Mouse (Mus musculus) intestine, postnatal 0 days (tissue): ENCODE measurements around the gene 5730522E02Rik. TPM values are rescaled to one million over a fixed set of nuclear protein-coding genes. Genes with fewer than 3 reads are reported as not detected.

Experiments
- ATAC-seq: fragments of 200-750 bp; cut with Nextera tagmentation; 2 replicates; pipeline ENCODE4 v1.8.0; 2017; ENCODE audit warnings: mild to moderate bottlenecking, moderate TSS enrichment, moderate library complexity
- H3K27ac ChIP-seq: fragments of 300-500 bp; sonication (generic); 2 replicates; pipeline ENCODE4 v1.5.1; 2014; ENCODE audit warnings: mild to moderate bottlenecking, low read depth, low read length, moderate library complexity
- H3K27me3 ChIP-seq: fragments of 300-500 bp; sonication (generic); replicated peaks from 2 replicates; pipeline ENCODE4 v1.6.1; 2014; ENCODE audit warnings: low read length, mixed read lengths; ENCODE audit not compliant: control insufficient read depth, insufficient read depth
- H3K36me3 ChIP-seq: fragments of 300-500 bp; sonication (generic); 2 replicates; pipeline ENCODE4 v1.6.1; 2014; ENCODE audit warnings: mild to moderate bottlenecking, moderate library complexity; ENCODE audit not compliant: control insufficient read depth, insufficient read depth
- H3K4me1 ChIP-seq: fragments of 300-500 bp; sonication (generic); replicated peaks from 2 replicates; pipeline ENCODE4 v1.6.1; 2014; ENCODE audit warnings: antibody characterized with exemption, low read length, mixed read lengths; ENCODE audit not compliant: control insufficient read depth, insufficient read depth
- H3K4me2 ChIP-seq: fragments of 300-500 bp; sonication (generic); replicated peaks from 2 replicates; pipeline ENCODE4 v1.6.1; 2014; ENCODE audit warnings: low read depth, mild to moderate bottlenecking, moderate library complexity
- H3K4me3 ChIP-seq: fragments of 300-500 bp; sonication (generic); 2 replicates; pipeline ENCODE4 v1.5.1; 2014; ENCODE audit warnings: low read depth, low read length
- H3K9ac ChIP-seq: fragments of 300-500 bp; sonication (generic); 2 replicates; pipeline ENCODE4 v1.6.1; 2014; ENCODE audit warnings: mild to moderate bottlenecking, low read depth, low read length
- H3K9me3 ChIP-seq: fragments of 300-500 bp; sonication (generic); 2 replicates; pipeline ENCODE4 v1.6.1; 2016; ENCODE audit warnings: mixed run types; ENCODE audit not compliant: control insufficient read depth
- CTCF ChIP-seq: sonication (generic); IDR thresholded peaks from 2 replicates; pipeline ENCODE4 v1.5.1; 2016; ENCODE audit warnings: low read depth, mild to moderate bottlenecking, control low read depth, antibody characterized with exemption, moderate library complexity
- WGBS: fragments of 180-500 bp; shearing (Covaris S2); extraction: QIAGEN DNeasy Blood & Tissue Kit; methylation state at CpG from one replicate; pipeline ENCODE4 v1.1.7; 2014; 5-methylcytosine and 5-hydroxymethylcytosine counted together
- polyA plus RNA-seq: library from polyadenylated mRNA; unstranded; fragments of >200 nt; fragmentation: Nextera tagmentation; extraction: Ambion mirVana; gene quantifications from 2 replicates; pipeline ENCODE4 v1.2.1, GENCODE M21; 2015

5730522E02Rik gene
- polyA plus RNA-seq, 1 experiment from 2014 or later, result 0.77 TPM

- H3K9me3 ChIP-seq, result no peaks in the 10 kb centered on the region
- H3K4me2 ChIP-seq, result no peak overlapping the region
- ATAC-seq, result no peak
- no peaks in the 10 kb centered on the region for H3K27me3 ChIP-seq
- no peaks in the 10 kb centered on the region for H3K4me1 ChIP-seq
- no peak overlapping the region for H3K9ac ChIP-seq
- no peak for TF ChIP-seq CTCF
- 90% methylated on average over 3 of the region's 3 CpGs for WGBS
- H3K36me3 ChIP-seq, result no peaks in the 10 kb centered on the region
- H3K4me3 ChIP-seq, result no peak overlapping the region
- no peak overlapping the region for H3K27ac ChIP-seq
These were observed 507.8 kb downstream of the 5730522E02Rik start for GRCm38 (mm10) chr11:25702791-25703190.

- H3K4me2 ChIP-seq, result no peak overlapping the region
- no peak overlapping the region for H3K9ac ChIP-seq
- H3K9me3 ChIP-seq, result no peaks in the 10 kb centered on the region
- H3K27me3 ChIP-seq, result no peaks in the 10 kb centered on the region
- no peak for TF ChIP-seq CTCF
- no peaks in the 10 kb centered on the region for H3K4me1 ChIP-seq
- H3K36me3 ChIP-seq, result no peaks in the 10 kb centered on the region
- 64% methylated on average over 6 of the region's 6 CpGs for WGBS
- H3K4me3 ChIP-seq, result no peak overlapping the region
- ATAC-seq, result no peak
- H3K27ac ChIP-seq, result no peak overlapping the region
These were observed 512.9 kb downstream of the 5730522E02Rik start for GRCm38 (mm10) chr11:25697508-25698193.

- Histone ChIP-seq H3K9ac (no peak overlapping the region), H3K36me3 (no peaks in the 10 kb centered on the region), H3K4me3 (no peak overlapping the region), H3K4me2 (no peak overlapping the region), H3K4me1 (no peaks in the 10 kb centered on the region), H3K27me3 (no peaks in the 10 kb centered on the region), H3K9me3 (no peaks in the 10 kb centered on the region), H3K27ac (no peak overlapping the region)
- no peak for ATAC-seq
- WGBS, result 82% methylated on average over 5 of the region's 5 CpGs
- TF ChIP-seq CTCF, result no peak
These were observed 514.4 kb downstream of the 5730522E02Rik start for GRCm38 (mm10) chr11:25696168-25696567.

- Histone ChIP-seq H3K27ac (no peak overlapping the region), H3K9me3 (no peaks in the 10 kb centered on the region), H3K4me1 (no peaks in the 10 kb centered on the region), H3K4me2 (no peak overlapping the region), H3K4me3 (no peak overlapping the region), H3K36me3 (no peaks in the 10 kb centered on the region), H3K9ac (no peak overlapping the region), H3K27me3 (no peaks in the 10 kb centered on the region)
- 91% methylated on average over 4 of the region's 4 CpGs for WGBS
- TF ChIP-seq CTCF, result no peak
- ATAC-seq, result no peak
These were observed 525.8 kb downstream of the 5730522E02Rik start for GRCm38 (mm10) chr11:25684731-25685130.

- no peak for ATAC-seq
- 88% methylated on average over 1 of the region's 1 CpGs for WGBS
These were observed 530.7 kb downstream of the 5730522E02Rik start for GRCm38 (mm10) chr11:25679856-25680255.

GRCm38 (mm10) chr11:25674194-25674593 is 536.4 kb downstream of the 5730522E02Rik start:
- H3K27me3 ChIP-seq, result no peaks in the 10 kb centered on the region
- WGBS, result 81% methylated on average over 3 of the region's 3 CpGs

More at GRCm38 (mm10) chr11:25679856-25680255, 530.7 kb downstream of the 5730522E02Rik start:
- no peaks in the 10 kb centered on the region for H3K36me3 ChIP-seq
- H3K27me3 ChIP-seq, result no peaks in the 10 kb centered on the region
- TF ChIP-seq CTCF, result no peak
- H3K9ac ChIP-seq, result no peak overlapping the region
- H3K4me1 ChIP-seq, result no peaks in the 10 kb centered on the region
- no peaks in the 10 kb centered on the region for H3K9me3 ChIP-seq
- H3K4me3 ChIP-seq, result no peak overlapping the region
- H3K27ac ChIP-seq, result no peak overlapping the region
- H3K4me2 ChIP-seq, result no peak overlapping the region

More at GRCm38 (mm10) chr11:25674194-25674593, 536.4 kb downstream of the 5730522E02Rik start:
- no peak for ATAC-seq
- H3K4me1 ChIP-seq, result no peaks in the 10 kb centered on the region
- no peak overlapping the region for H3K4me3 ChIP-seq
- no peak overlapping the region for H3K27ac ChIP-seq
- no peaks in the 10 kb centered on the region for H3K36me3 ChIP-seq
- no peak overlapping the region for H3K9ac ChIP-seq
- no peak for TF ChIP-seq CTCF
- H3K9me3 ChIP-seq, result no peaks in the 10 kb centered on the region
- no peak overlapping the region for H3K4me2 ChIP-seq
